ENCODE assay signal across 7 mouse cellular contexts in genomic region chr3:97940511-97941204, GRCm38 (mm10). TPM values are rescaled to one million over a fixed set of nuclear protein-coding genes. Genes with fewer than 3 reads are reported as not detected.
DNase-seq lines count a peak whose midpoint lies in the region; ATAC-seq and TF ChIP-seq lines count a peak whose summit lies in the region.

No protein-coding gene starts in this region.

- no peaks in the 10 kb centered on the region for H3K36me3 ChIP-seq in embryonic facial prominence, embryonic 13.5 days
- no peaks in the 10 kb centered on the region for H3K36me3 ChIP-seq in neural tube, embryonic 11.5 days (ENCODE audit: control insufficient read depth, insufficient read depth, low read length)

- H3K9me3 ChIP-seq in embryonic facial prominence, embryonic 13.5 days = no peaks in the 10 kb centered on the region
- no peaks in the 10 kb centered on the region for H3K9me3 ChIP-seq in neural tube, embryonic 11.5 days (ENCODE audit: control insufficient read depth, low read length)

- ATAC-seq in embryonic facial prominence, embryonic 13.5 days (ENCODE audit: insufficient number of reproducible peaks, insufficient read depth, low FRiP score, low TSS enrichment, low read depth) = no peak
- peak; percentile 29 to 46; a peak in 2 of 4 replicates for ATAC-seq in hematopoietic stem cell, adult 5-6 weeks (replicated peaks in 1 of 2; ENCODE audit: insufficient read depth in 1 of 2, low FRiP score in 2 of 2, low TSS enrichment in 1 of 2, low read depth in 1 of 2, poor library complexity in 2 of 2, severe bottlenecking in 2 of 2)
- ATAC-seq in neural tube, embryonic 11.5 days (ENCODE audit: insufficient read depth, low FRiP score, low TSS enrichment) = peak; percentile 28; the same call in 1 of the 2 replicates

- 0 out of 2 replicates have a peak overlapping the region, but pooled peaks have one; percentile 36 for H3K27ac ChIP-seq in left cerebral cortex, adult 2 months
- peak overlapping the region; percentile 94 for H3K27ac ChIP-seq in embryonic facial prominence, embryonic 13.5 days
- peak overlapping the region; percentile 82 for H3K27ac ChIP-seq in neural tube, embryonic 11.5 days (ENCODE audit: low read depth, low read length)

- no peak for TF ChIP-seq CTCF in left cerebral cortex, adult 2 months (IDR thresholded peaks at IDR 0.05)

- WGBS in embryonic facial prominence, embryonic 13.5 days = 26% methylated on average over 9 of the region's 9 CpGs
- WGBS in neural tube, embryonic 11.5 days = 19% methylated on average over 9 of the region's 9 CpGs

- 0 out of 2 replicates have a peak overlapping the region, but pooled peaks have one; percentile 32 for H3K9ac ChIP-seq in embryonic facial prominence, embryonic 13.5 days
- H3K9ac ChIP-seq in neural tube, embryonic 11.5 days (ENCODE audit: low read length) = 0 out of 2 replicates have a peak overlapping the region, but pooled peaks have one; percentile 33

- intact Hi-C loops in left cerebral cortex, adult 2 months (cut with DNase I) = loop anchor here (5.0 kb wide), 1 partner anchor 72 kb away; the partner anchor contains the start of gene Notch2
- intact Hi-C loops in left cerebral cortex, postnatal 14 days (cut with DNase I) = no loop called here

- peaks cover 72% of the 10 kb centered on the region for H3K4me1 ChIP-seq in embryonic facial prominence, embryonic 13.5 days
- peaks cover 41% of the 10 kb centered on the region for H3K4me1 ChIP-seq in neural tube, embryonic 11.5 days (ENCODE audit: control insufficient read depth, insufficient read depth, low read length)

- no peak overlapping the region for H3K4me2 ChIP-seq in embryonic facial prominence, embryonic 13.5 days
- H3K4me2 ChIP-seq in neural tube, embryonic 11.5 days (ENCODE audit: low read depth) = no peak overlapping the region

- no peaks in the 10 kb centered on the region for H3K27me3 ChIP-seq in embryonic facial prominence, embryonic 13.5 days
- H3K27me3 ChIP-seq in neural tube, embryonic 11.5 days (ENCODE audit: control insufficient read depth, insufficient read depth, low read length) = no peaks in the 10 kb centered on the region

- H3K4me3 ChIP-seq in left cerebral cortex, adult 2 months = no peak overlapping the region
- no peak overlapping the region for H3K4me3 ChIP-seq in embryonic facial prominence, embryonic 13.5 days
- no peak overlapping the region for H3K4me3 ChIP-seq in neural tube, embryonic 11.5 days (ENCODE audit: low read depth, low read length)

- no peak for DNase-seq in left cerebral cortex, adult 2 months (ENCODE audit: extremely low spot score in 1 of 2, low spot score in 2 of 2)
- DNase-seq in left cerebral cortex, postnatal 14 days (ENCODE audit: low spot score in 2 of 2) = no peak
- DNase-seq in neural tube, embryonic 11.5 days (ENCODE audit: low spot score) = no peak
- DNase-seq in spleen, postnatal 10 days (ENCODE audit: low spot score in 2 of 2) = no peak
- no peak for DNase-seq in urinary bladder, postnatal 36 days (ENCODE audit: low spot score in 2 of 2)

RNA-seq across cellular contexts. Expression of gene Sec22b, which starts 39.7 kb away (rescaled TPM):
- total RNA-seq in left cerebral cortex, adult 2 months (2021) = 10 to 100 TPM; 80.1 to 90.2 TPM
- 10 to 100 TPM; 69.4 to 69.5 TPM for total RNA-seq in left cerebral cortex, postnatal 14 days (2021)
- polyA plus RNA-seq in embryonic facial prominence, embryonic 13.5 days (2015; fragmentation: Nextera tagmentation; extraction: Ambion mirVana) = 141 and 145 TPM in 2 replicates
- 44.5 and 57.4 TPM in 2 replicates for total RNA-seq in hematopoietic stem cell, adult 5-6 weeks (2017)
- polyA plus RNA-seq in neural tube, embryonic 11.5 days (2014; fragmentation: Nextera tagmentation; extraction: Ambion mirVana) = 136 and 138 TPM in 2 replicates

RNA-seq across cellular contexts. Expression of gene Pde4dip, which starts 52.2 kb away (rescaled TPM):
- 100 to 1,000 TPM; 224 to 246 TPM for total RNA-seq in left cerebral cortex, adult 2 months (2021)
- total RNA-seq in left cerebral cortex, postnatal 14 days (2021) = 100 to 1,000 TPM; 243 to 274 TPM
- polyA plus RNA-seq in embryonic facial prominence, embryonic 13.5 days (2015; fragmentation: Nextera tagmentation; extraction: Ambion mirVana) = 21.9 and 27.7 TPM in 2 replicates
- total RNA-seq in hematopoietic stem cell, adult 5-6 weeks (2017) = 9.7 and 12.9 TPM in 2 replicates
- polyA plus RNA-seq in neural tube, embryonic 11.5 days (2014; fragmentation: Nextera tagmentation; extraction: Ambion mirVana) = 40.6 and 49.7 TPM in 2 replicates

Comparison
In these comparisons a context has a peak if more than half of its experiments do, and no peak if none do; other contexts are left out.
1. H3K27ac ChIP-seq: peak in every context shown above with its lines; median percentile 94 in embryonic facial prominence, embryonic 13.5 days; 82 in neural tube, embryonic 11.5 days; 36 in left cerebral cortex, adult 2 months.
2. RNA of gene Pde4dip, which starts 52.2 kb away (total RNA-seq): 243 to 274 TPM in left cerebral cortex, postnatal 14 days and 224 to 246 TPM in left cerebral cortex, adult 2 months; 9.7 to 12.9 TPM in hematopoietic stem cell, adult 5-6 weeks; every median in the first group is over 10 times any median in the second.